26 mouse cellular contexts compared by ENCODE assay signal in the genomic region with DNA sequence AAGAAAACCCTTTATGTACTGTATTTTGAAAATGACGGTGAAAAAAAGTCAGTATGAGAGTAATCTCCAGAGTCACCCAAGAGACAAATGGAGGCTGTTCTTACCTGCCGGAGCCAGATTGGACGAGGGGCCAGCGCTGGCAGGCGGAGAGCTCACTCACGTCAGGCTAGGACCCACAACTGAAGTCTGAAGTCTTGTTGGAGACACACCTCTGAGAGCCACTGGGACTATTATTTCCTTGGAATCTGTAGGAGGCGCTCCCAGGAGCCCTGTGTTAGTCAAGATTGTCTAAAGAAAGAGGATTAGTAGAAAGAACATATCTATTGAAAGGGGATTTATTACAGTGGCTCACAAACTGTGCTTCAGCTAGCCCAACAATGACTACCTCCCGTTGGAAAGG. TPM values are rescaled to one million over a fixed set of nuclear protein-coding genes. Genes with fewer than 3 reads are reported as not detected.
A peak's percentile ranks its signal among the peaks of the same experiment; 100 is the strongest.
DNase-seq lines count a peak whose midpoint lies in the region; ATAC-seq and TF ChIP-seq lines count a peak whose summit lies in the region.
"Had no signal": no experiment of that assay in that cellular context is flagged by ENCODE, and none has a peak within 500 bp of the region (broad histone marks: within the 10 kb centered on the region; RNA-seq: fewer than 3 reads in every experiment).

No protein-coding gene starts in this region.

- H3K4me1 ChIP-seq in E14TG2a.4 (replicated peaks; ENCODE audit: low read depth, low read length) (peaks cover 47% of the 10 kb centered on the region), ES-Bruce4 (ENCODE audit: control insufficient read depth, insufficient read depth, low read length) (peaks cover 2% of the 10 kb centered on the region), ES-E14 (ENCODE audit: control insufficient read depth in 2 of 2, insufficient read depth in 2 of 2, low read length in 2 of 2, poor library complexity in 1 of 2) (peaks cover 0 to 8% of the 10 kb centered on the region in 2 experiments; a peak in 1 of 4 replicates)
- peaks cover 12% of the 10 kb centered on the region for H3K4me1 ChIP-seq in limb, embryonic 10.5 days
- H3K4me1 ChIP-seq in forebrain, embryonic 16.5 days (replicated peaks; ENCODE audit: control insufficient read depth, insufficient read depth, low read length) = no peaks in the 10 kb centered on the region
- H3K4me1 ChIP-seq: forebrain, embryonic 10.5 days; forebrain, embryonic 12.5 days had no signal

- H3K4me3 ChIP-seq in E14TG2a.4 (replicated peaks; ENCODE audit: low read length) (peak overlapping the region; percentile 49), ES-Bruce4 (ENCODE audit: low read depth, low read length) (no peak overlapping the region), ES-E14 (ENCODE audit: insufficient read depth in 1 of 2, low read depth in 1 of 2, low read length in 2 of 2, poor library complexity in 1 of 2, severe bottlenecking in 1 of 2) (peak overlapping the region; percentile 32 to 37; a peak in 3 of 4 replicates)
- H3K4me3 ChIP-seq in limb, embryonic 10.5 days = no peak overlapping the region
- H3K4me3 ChIP-seq in forebrain, embryonic 16.5 days (replicated peaks; ENCODE audit: low read length) = no peak overlapping the region
- H3K4me3 ChIP-seq: embryonic facial prominence, embryonic 13.5 days; embryonic facial prominence, embryonic 15.5 days; erythroblast, embryonic 14.5 days; forebrain, embryonic 10.5 days; forebrain, embryonic 12.5 days had no signal

- no peak for DNase-seq in ES-E14 (ENCODE audit: low read depth, low spot score)
- DNase-seq in ZHBTc4 (ENCODE audit: low read depth, low spot score) = peak; percentile 51
- no peak for DNase-seq in limb, embryonic 10.5 days (ENCODE audit: low spot score)
- no peak for DNase-seq in kidney, adult 18-20 months
- DNase-seq: adrenal gland, adult 2 months; adrenal gland, postnatal 10 days; adrenal gland, postnatal 25 days; cerebellum, adult 11 months; cerebellum, adult 18-20 months; cerebellum, adult 8-10 months; cerebellum, adult 9-11 months; cerebellum, postnatal 36 days; embryo, embryonic 11 days; forebrain, postnatal 0 days had no signal

- 90% methylated on average over 8 of the region's 8 CpGs for WGBS in limb, embryonic 10.5 days
- 78% methylated on average over 8 of the region's 8 CpGs for WGBS in forebrain, embryonic 16.5 days

- TF ChIP-seq POLR2A in ES-Bruce4 (IDR thresholded peaks at IDR 0.05; ENCODE audit: insufficient read depth, low read length) = no peak

- H3K9me3 ChIP-seq in E14TG2a.4 (ENCODE audit: low read length) (peaks cover 2% of the 10 kb centered on the region; the same call in 1 of the 2 replicates), ES-Bruce4 (replicated peaks; ENCODE audit: control insufficient read depth, insufficient read depth, low read length, poor library complexity, severe bottlenecking) (peaks cover 3% of the 10 kb centered on the region; the same call in 1 of the 2 replicates), ES-E14 (ENCODE audit: control insufficient read depth, insufficient read depth, low read depth, low read length) (no peaks in the 10 kb centered on the region)
- no peaks in the 10 kb centered on the region for H3K9me3 ChIP-seq in limb, embryonic 10.5 days (replicated peaks)
- H3K9me3 ChIP-seq in forebrain, embryonic 16.5 days (ENCODE audit: control insufficient read depth, low read length) = peaks cover 3% of the 10 kb centered on the region; the same call in 1 of the 2 replicates
- H3K9me3 ChIP-seq: embryonic facial prominence, embryonic 13.5 days; embryonic facial prominence, embryonic 15.5 days; forebrain, embryonic 12.5 days had no signal

- no peak overlapping the region for H3K4me2 ChIP-seq in forebrain, embryonic 16.5 days (ENCODE audit: low read length)
- H3K4me2 ChIP-seq: embryonic facial prominence, embryonic 13.5 days; embryonic facial prominence, embryonic 15.5 days; forebrain, embryonic 12.5 days had no signal

- ATAC-seq in forebrain, embryonic 16.5 days = no peak
- ATAC-seq: forebrain, embryonic 14.5 days; forebrain, postnatal 0 days had no signal

- H3K27ac ChIP-seq in ES-Bruce4 (ENCODE audit: insufficient read depth, low read length) = peak overlapping the region; percentile 10; the same call in 1 of the 2 replicates
- peak overlapping the region; percentile 34; the same call in 1 of the 2 replicates for H3K27ac ChIP-seq in ES-E14 (ENCODE audit: insufficient read depth, low read depth, low read length, poor library complexity, severe bottlenecking)
- H3K27ac ChIP-seq in limb, embryonic 10.5 days = no peak overlapping the region
- H3K27ac ChIP-seq in forebrain, embryonic 16.5 days (ENCODE audit: low read length) = no peak overlapping the region
- H3K27ac ChIP-seq: embryonic facial prominence, embryonic 13.5 days; embryonic facial prominence, embryonic 15.5 days; forebrain, embryonic 10.5 days; forebrain, embryonic 12.5 days had no signal

- H3K9ac ChIP-seq in ES-Bruce4 (ENCODE audit: low read depth, poor library complexity, severe bottlenecking) (0 out of 2 replicates have a peak overlapping the region, but pooled peaks have one; percentile 24), ES-E14 (ENCODE audit: insufficient read depth, low read depth, low read length, poor library complexity, severe bottlenecking) (no peak overlapping the region; the same call in 1 of the 2 replicates)
- H3K9ac ChIP-seq in forebrain, embryonic 16.5 days (replicated peaks; ENCODE audit: low read depth, low read length) = no peak overlapping the region
- H3K9ac ChIP-seq: embryonic facial prominence, embryonic 13.5 days; embryonic facial prominence, embryonic 15.5 days; forebrain, embryonic 12.5 days; forebrain, postnatal 0 days had no signal

- no peaks in the 10 kb centered on the region for H3K27me3 ChIP-seq in E14TG2a.4 (ENCODE audit: insufficient read depth, low read length)
- H3K27me3 ChIP-seq in ES-Bruce4 (ENCODE audit: control insufficient read depth, insufficient read depth, low read length, poor library complexity, severe bottlenecking) = no peaks in the 10 kb centered on the region
- H3K27me3 ChIP-seq in limb, embryonic 10.5 days (ENCODE audit: low read depth, poor library complexity, severe bottlenecking) = no peaks in the 10 kb centered on the region
- no peaks in the 10 kb centered on the region for H3K27me3 ChIP-seq in forebrain, embryonic 16.5 days (replicated peaks; ENCODE audit: control insufficient read depth, insufficient read depth, low read length)
- H3K27me3 ChIP-seq: embryonic facial prominence, embryonic 13.5 days; embryonic facial prominence, embryonic 15.5 days; forebrain, embryonic 12.5 days had no signal

- H3K36me3 ChIP-seq in E14TG2a.4 (ENCODE audit: insufficient read depth, low read length) (no peaks in the 10 kb centered on the region), ES-Bruce4 (ENCODE audit: control insufficient read depth, insufficient read depth, low read length, poor library complexity, severe bottlenecking) (no peaks in the 10 kb centered on the region), ES-E14 (ENCODE audit: control insufficient read depth, insufficient read depth, low read length, poor library complexity, severe bottlenecking) (no peaks in the 10 kb centered on the region)
- no peaks in the 10 kb centered on the region for H3K36me3 ChIP-seq in limb, embryonic 10.5 days
- H3K36me3 ChIP-seq in forebrain, embryonic 16.5 days (ENCODE audit: control insufficient read depth, insufficient read depth) = no peaks in the 10 kb centered on the region
- H3K36me3 ChIP-seq: embryonic facial prominence, embryonic 13.5 days; embryonic facial prominence, embryonic 15.5 days; forebrain, embryonic 10.5 days; forebrain, embryonic 12.5 days had no signal

- TF ChIP-seq CTCF in E14TG2a.4 (conservative IDR thresholded peaks at IDR 0.05; ENCODE audit: low read length) (no peak), ES-Bruce4 (IDR thresholded peaks at IDR 0.05; ENCODE audit: low read depth, low read length) (no peak)

- no peak for TF ChIP-seq EP300 in ES-Bruce4 (IDR thresholded peaks at IDR 0.05; ENCODE audit: insufficient read depth, low read depth, low read length)

- in situ Hi-C loops in ES-E14 (cut with MboI; ENCODE audit: low sequenced_read_pairs in 2 of 2, unreplicated experiment in 2 of 2) = no loop called here

TF ChIP-seq in ES-E14, 5 proteins besides CTCF, POLR2A, EP300 and RAD21:
- TF ChIP-seq ZNF384 (IDR thresholded peaks at IDR 0.05; ENCODE audit: low read depth, low read length) = no peak
- no peak for TF ChIP-seq MAFK (IDR thresholded peaks at IDR 0.05; ENCODE audit: insufficient read depth, low read depth, low read length)
- TF ChIP-seq HCFC1 (IDR thresholded peaks at IDR 0.05; ENCODE audit: borderline replicate concordance, insufficient read depth, low read length) = no peak
- no peak for TF ChIP-seq ZC3H11A (IDR thresholded peaks at IDR 0.05; ENCODE audit: borderline replicate concordance, low read depth, low read length)
- no peak for TF ChIP-seq CHD2 (IDR thresholded peaks at IDR 0.05; ENCODE audit: low read depth, low read length)

RNA-seq across cellular contexts. Expression of a gene that starts 16.4 kb away (rescaled TPM):
- polyA plus RNA-seq in ES-Bruce4 (2011; ENCODE audit: insufficient read depth, insufficient read length, low read depth, missing spikeins) = 10.8 and 12.6 TPM in 2 replicates
- total RNA-seq in ES-E14 (2012; rRNA removed) = 17.5 and 38.7 TPM in 2 replicates
- 0.23 and 0.31 TPM in 2 replicates for polyA plus RNA-seq in limb, embryonic 10.5 days (2016; fragmentation: Nextera tagmentation; extraction: Ambion mirVana)
- polyA plus RNA-seq in forebrain, embryonic 16.5 days (2015; fragmentation: Nextera tagmentation; extraction: Ambion mirVana) = 0.89 and 1.9 TPM in 2 replicates
- total RNA-seq: common myeloid progenitor, adult 5-6 weeks; MEL had no signal
- polyA plus RNA-seq: adrenal gland, adult 2 months; C2C12; erythroblast, embryonic 14.5 days had no signal

Comparison
In these comparisons a context has a peak if more than half of its experiments do, and no peak if none do; other contexts are left out.
1. H3K4me3 ChIP-seq: peak in E14TG2a.4 (single experiment) and ES-E14 (2 of 2); none in ES-Bruce4 (single experiment), limb, embryonic 10.5 days (single experiment) and forebrain, embryonic 16.5 days (single experiment).
2. H3K27ac ChIP-seq: peak in ES-Bruce4 (single experiment) and ES-E14 (single experiment); none in limb, embryonic 10.5 days (single experiment) and forebrain, embryonic 16.5 days (single experiment).